Mouse (Mus musculus) kidney, adult 10 weeks (tissue): ENCODE data around the gene Gm5105. TPM values are rescaled to one million over a fixed set of nuclear protein-coding genes. Genes with fewer than 3 reads are reported as not detected.

ENCODE experiments used
- polyA plus RNA-seq: library from polyadenylated mRNA; stranded (reverse); fragments of 350-450 nt; fragmentation: Illumina TruSeq; extraction: RNeasy Lipid Tissue Mini Kit (QIAGEN cat#74804); gene quantifications from one replicate; pipeline ENCODE4 v1.2.3, GENCODE M21; 2014; ENCODE audit warnings: low read depth, low replicate concordance

The Gm5105 gene
- not detected for polyA plus RNA-seq

GRCm38 (mm10) chr3:138067288-138067687 is at the start of gene Gm5105:
Gene Gm5105, minus strand, starts transcription at chr3:138067388.

GRCm38 (mm10) chr3:138064732-138065645 is 2.2 kb downstream of the Gm5105 start, which contains the start of gene 1110002E22Rik:
Gene 1110002E22Rik, plus strand, starts transcription at chr3:138065052.

Other genes starting within 250 kb of the Gm5105 start
- gene H2afz, start 202.9 kb downstream of the Gm5105 start, polyA plus RNA-seq, result 370 TPM
- 33.2 TPM for gene Dnajb14, start 199.7 kb downstream of the Gm5105 start, polyA plus RNA-seq
- 57.6 TPM for gene Lamtor3, start 148.9 kb downstream of the Gm5105 start, polyA plus RNA-seq
- gene Dapp1, start 85.8 kb downstream of the Gm5105 start, polyA plus RNA-seq, result 3.4 TPM
- not detected for gene 1110002E22Rik, start 2.3 kb downstream of the Gm5105 start, polyA plus RNA-seq
- gene Trmt10a, start 76.1 kb upstream of the Gm5105 start, polyA plus RNA-seq, result 9.8 TPM
- gene Mttp, start 77.6 kb upstream of the Gm5105 start, polyA plus RNA-seq, result 24.3 TPM
- gene 4930579F01Rik, start 126.4 kb upstream of the Gm5105 start, polyA plus RNA-seq, result not detected
- gene Adh7, start 150.4 kb upstream of the Gm5105 start, polyA plus RNA-seq, result 0.49 TPM
- 61.4 TPM for gene Adh1, start 193.6 kb upstream of the Gm5105 start, polyA plus RNA-seq
- gene Adh6a, start 245.9 kb upstream of the Gm5105 start, polyA plus RNA-seq, result not detected